ENCODE assay signal across 7 mouse cellular contexts in the genomic region with DNA sequence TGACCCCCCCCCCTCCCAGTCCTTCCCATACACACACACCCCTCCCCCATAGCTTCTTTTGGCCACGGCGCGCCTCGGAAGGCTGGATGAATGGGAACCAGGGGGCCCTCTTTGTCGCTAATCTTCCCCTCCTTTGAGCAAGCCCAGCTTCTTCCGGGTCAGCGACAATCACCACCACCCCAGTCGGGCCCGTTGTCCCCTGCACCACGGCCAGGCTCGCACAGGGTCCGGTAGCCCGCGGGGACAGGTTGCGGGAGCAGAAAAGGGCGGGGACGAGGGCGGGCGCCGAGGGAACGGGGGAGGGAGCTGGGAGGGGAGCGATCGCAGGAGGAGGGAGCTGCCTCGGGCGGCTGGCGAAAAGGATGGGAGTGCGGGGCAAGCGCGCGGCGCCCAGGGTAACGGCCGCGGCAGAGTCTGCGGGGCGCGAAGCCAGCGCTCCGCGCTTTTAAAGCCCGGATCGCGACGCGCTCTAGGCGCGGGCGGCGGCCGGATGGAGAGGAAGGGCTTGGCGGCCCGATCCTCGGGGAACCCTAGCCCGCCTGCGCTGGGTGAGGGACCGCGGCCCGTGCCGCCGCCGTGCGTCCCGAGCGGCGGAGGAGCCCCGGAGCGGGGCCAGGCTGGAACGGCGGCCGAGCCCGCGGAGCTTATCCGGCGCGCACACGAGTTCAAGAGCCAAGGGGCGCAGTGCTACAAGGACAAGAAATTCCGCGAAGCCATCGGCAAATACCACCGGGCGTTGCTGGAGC. TPM values are rescaled to one million over a fixed set of nuclear protein-coding genes. Genes with fewer than 3 reads are reported as not detected.
DNase-seq lines count a peak whose midpoint lies in the region; ATAC-seq lines count a peak whose summit lies in the region.

A gene (plus strand): TSS at position 335 of the 746 bp plus-strand sequence.

- intact Hi-C loops in left cerebral cortex, postnatal 25 days (cut with DNase I): loop anchor here (2.0 kb wide), 1 partner anchor 150 kb away; a partner anchor contains a TSS

- WGBS in forebrain, embryonic 16.5 days: under 1% methylated on average over 70 of the region's 82 CpGs
- WGBS in hindbrain, embryonic 14.5 days: under 1% methylated on average over 74 of the region's 82 CpGs
- WGBS in midbrain, embryonic 10.5 days: under 1% methylated on average over 79 of the region's 82 CpGs
- under 1% methylated on average over 64 of the region's 82 CpGs for WGBS in stomach, embryonic 16.5 days

- H3K4me1 ChIP-seq in forebrain, embryonic 16.5 days (replicated peaks; ENCODE audit: control insufficient read depth, insufficient read depth, low read length): peaks cover 26% of the 10 kb centered on the region
- H3K4me1 ChIP-seq in hindbrain, embryonic 14.5 days (replicated peaks; ENCODE audit: control insufficient read depth, insufficient read depth, low read length): peaks cover 15% of the 10 kb centered on the region
- peaks cover 35% of the 10 kb centered on the region for H3K4me1 ChIP-seq in midbrain, embryonic 10.5 days
- peaks cover 5% of the 10 kb centered on the region for H3K4me1 ChIP-seq in stomach, embryonic 16.5 days (ENCODE audit: control insufficient read depth, insufficient read depth, low read length)

- H3K27ac ChIP-seq in forebrain, embryonic 16.5 days (ENCODE audit: low read length): peak within 1 kb of the TSS; percentile 96
- peak within 1 kb of the TSS; percentile 95 for H3K27ac ChIP-seq in hindbrain, embryonic 14.5 days
- H3K27ac ChIP-seq in midbrain, embryonic 10.5 days (replicated peaks): peak within 1 kb of the TSS; percentile 93
- peak within 1 kb of the TSS; percentile 85 for H3K27ac ChIP-seq in stomach, embryonic 16.5 days (ENCODE audit: low read length)

- ATAC-seq in forebrain, embryonic 16.5 days: peak; percentile 82
- peak; percentile 84 for ATAC-seq in hindbrain, embryonic 14.5 days (ENCODE audit: low FRiP score)
- peak; percentile 75 for ATAC-seq in stomach, embryonic 16.5 days (ENCODE audit: insufficient read depth, low FRiP score)

- peak within 1 kb of the TSS; percentile 74 for H3K4me2 ChIP-seq in forebrain, embryonic 16.5 days (ENCODE audit: low read length)
- peak within 1 kb of the TSS; percentile 65 for H3K4me2 ChIP-seq in hindbrain, embryonic 14.5 days (replicated peaks)
- peak within 1 kb of the TSS; percentile 87 for H3K4me2 ChIP-seq in stomach, embryonic 16.5 days (ENCODE audit: low read depth, low read length)

- peak within 1 kb of the TSS; percentile 92 for H3K9ac ChIP-seq in forebrain, embryonic 16.5 days (replicated peaks; ENCODE audit: low read depth, low read length)
- peak within 1 kb of the TSS; percentile 87 for H3K9ac ChIP-seq in hindbrain, embryonic 14.5 days
- peak within 1 kb of the TSS; percentile 77 for H3K9ac ChIP-seq in stomach, embryonic 16.5 days (ENCODE audit: low read length)

- peak; percentile 68 for DNase-seq in adrenal gland, adult 2 months
- DNase-seq in cerebellum, adult 18-20 months: peak; percentile 77 to 80
- peak; percentile 55 for DNase-seq in hindbrain, embryonic 14.5 days (ENCODE audit: low spot score)
- DNase-seq in left cerebral cortex, postnatal 25 days (ENCODE audit: low spot score in 2 of 2): peak; percentile 60 to 62
- DNase-seq in midbrain, embryonic 10.5 days (ENCODE audit: low spot score): peak; percentile 83

- no peaks in the 10 kb centered on the region for H3K27me3 ChIP-seq in forebrain, embryonic 16.5 days (replicated peaks; ENCODE audit: control insufficient read depth, insufficient read depth, low read length)
- H3K27me3 ChIP-seq in hindbrain, embryonic 14.5 days (ENCODE audit: control insufficient read depth, insufficient read depth, low read length): no peaks in the 10 kb centered on the region
- peaks cover 58% of the 10 kb centered on the region for H3K27me3 ChIP-seq in midbrain, embryonic 10.5 days (ENCODE audit: low read depth, poor library complexity, severe bottlenecking)
- H3K27me3 ChIP-seq in stomach, embryonic 16.5 days (ENCODE audit: control insufficient read depth, insufficient read depth, low read length): peaks cover 11% of the 10 kb centered on the region

- no peaks in the 10 kb centered on the region for H3K36me3 ChIP-seq in forebrain, embryonic 16.5 days (ENCODE audit: control insufficient read depth, insufficient read depth)
- H3K36me3 ChIP-seq in hindbrain, embryonic 14.5 days (replicated peaks; ENCODE audit: control insufficient read depth, insufficient read depth): no peaks in the 10 kb centered on the region
- H3K36me3 ChIP-seq in midbrain, embryonic 10.5 days: 0 out of 2 replicates have a peak, but pooled peaks cover 4% of the 10 kb centered on the region
- H3K36me3 ChIP-seq in stomach, embryonic 16.5 days (ENCODE audit: control insufficient read depth, insufficient read depth, low read length): no peaks in the 10 kb centered on the region

- peak within 1 kb of the TSS; percentile 75 for H3K4me3 ChIP-seq in forebrain, embryonic 16.5 days (replicated peaks; ENCODE audit: low read length)
- peak within 1 kb of the TSS; percentile 56 for H3K4me3 ChIP-seq in hindbrain, embryonic 14.5 days (replicated peaks; ENCODE audit: low read length)
- H3K4me3 ChIP-seq in midbrain, embryonic 10.5 days: peak within 1 kb of the TSS; percentile 79
- peak within 1 kb of the TSS; percentile 65 for H3K4me3 ChIP-seq in stomach, embryonic 16.5 days (replicated peaks; ENCODE audit: low read length)

- no peaks in the 10 kb centered on the region for H3K9me3 ChIP-seq in forebrain, embryonic 16.5 days (ENCODE audit: control insufficient read depth, low read length)
- no peaks in the 10 kb centered on the region for H3K9me3 ChIP-seq in hindbrain, embryonic 14.5 days (ENCODE audit: control insufficient read depth, low read length)
- no peaks in the 10 kb centered on the region for H3K9me3 ChIP-seq in midbrain, embryonic 10.5 days (replicated peaks)
- no peaks in the 10 kb centered on the region for H3K9me3 ChIP-seq in stomach, embryonic 16.5 days (replicated peaks; ENCODE audit: control insufficient read depth, low read length)

RNA-seq across cellular contexts. Expression of the gene that starts here (rescaled TPM):
- total RNA-seq in adrenal gland, adult 2 months (2021): 1 to 10 TPM; 3.7 to 3.8 TPM
- 0.73 TPM in 2 replicates for polyA plus RNA-seq in adrenal gland, adult 2 months (2012; rRNA removed)
- polyA plus RNA-seq in forebrain, embryonic 16.5 days (2015; fragmentation: Nextera tagmentation; extraction: Ambion mirVana): 20.3 and 24.6 TPM in 2 replicates
- polyA plus RNA-seq in hindbrain, embryonic 14.5 days (2014; fragmentation: Nextera tagmentation; extraction: Ambion mirVana): 13.0 and 17.5 TPM in 2 replicates
- 10 to 100 TPM; 53.1 to 57.1 TPM for total RNA-seq in left cerebral cortex, postnatal 25 days (2021)
- polyA plus RNA-seq in midbrain, embryonic 10.5 days (2016; fragmentation: Nextera tagmentation; extraction: Ambion mirVana): 2.0 and 2.6 TPM in 2 replicates
- 6.8 and 7.6 TPM in 2 replicates for polyA plus RNA-seq in stomach, embryonic 16.5 days (2015; fragmentation: Nextera tagmentation; extraction: Ambion mirVana)

Comparison
In these comparisons a context has a peak if more than half of its experiments do, and no peak if none do; other contexts are left out.
1. Peak in every context shown above with its lines: DNase-seq, ATAC-seq, H3K4me3 ChIP-seq and H3K27ac ChIP-seq.
2. RNA of the gene that starts here (total RNA-seq): 53.1 to 57.1 TPM in left cerebral cortex, postnatal 25 days; 3.7 to 3.8 TPM in adrenal gland, adult 2 months; every median in the first group is over 10 times any median in the second.